Mouse (Mus musculus) kidney, adult 2 months (tissue): ENCODE results near the gene Ubtf.

Experiments used
- CTCF ChIP-seq: fragments of 200-500 bp; conservative IDR thresholded peaks from 2 replicates; pipeline ENCODE4 v1.5.1; 2011; ENCODE audit warnings: low read depth, mild to moderate bottlenecking, control low read depth, low read length, moderate library complexity, mixed read lengths; ENCODE audit not compliant: insufficient read depth, insufficient read length
- POLR2A ChIP-seq: fragments of 200-500 bp; IDR thresholded peaks from one replicate; pipeline ENCODE4 v1.6.1; 2011; ENCODE audit warnings: low read depth, low read length, control low read depth

DNA sequence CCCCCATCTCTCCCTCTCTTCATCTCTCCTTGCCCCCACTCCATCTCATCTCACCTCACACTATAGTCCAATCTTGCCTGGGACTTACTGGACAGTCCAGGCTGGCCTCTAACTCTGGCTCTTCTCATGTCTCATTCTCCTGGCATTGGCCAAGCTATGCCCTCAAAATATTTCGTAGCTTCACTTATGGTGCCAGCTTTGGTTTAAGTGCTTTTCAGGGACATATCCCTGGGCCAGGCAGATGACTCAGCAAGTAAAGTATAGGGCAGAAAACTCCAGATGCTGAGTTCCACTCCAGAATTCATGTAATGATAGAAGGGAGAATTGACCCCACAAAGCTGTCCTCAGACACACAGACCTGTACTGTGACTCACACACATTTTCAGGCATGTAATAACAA is 16.6 kb upstream of the Ubtf start:
- no peak for TF ChIP-seq POLR2A
- no peak for TF ChIP-seq CTCF
